Mouse (Mus musculus) testis, adult 2 months (tissue): ENCODE measurements around the gene Atg4c. TPM values are rescaled to one million over a fixed set of nuclear protein-coding genes. Genes with fewer than 3 reads are reported as not detected.

Source experiments
- H3K27ac ChIP-seq: fragments of 200-500 bp; 2 replicates; pipeline ENCODE4 v1.5.1; 2012; ENCODE audit warnings: low read depth, low read length; ENCODE audit not compliant: control insufficient read depth, insufficient read depth
- H3K27me3 ChIP-seq: fragments of 200-500 bp; 2 replicates; pipeline ENCODE4 v1.6.1; 2012; ENCODE audit warnings: mild to moderate bottlenecking, low read length, moderate library complexity; ENCODE audit not compliant: control insufficient read depth, insufficient read depth
- H3K36me3 ChIP-seq: fragments of 200-500 bp; 2 replicates; pipeline ENCODE4 v1.6.1; 2012; ENCODE audit warnings: mild to moderate bottlenecking, low read length; ENCODE audit not compliant: control insufficient read depth, insufficient read depth
- H3K4me1 ChIP-seq: fragments of 200-500 bp; 2 replicates; pipeline ENCODE4 v1.6.1; 2012; ENCODE audit warnings: low read length; ENCODE audit not compliant: control insufficient read depth, insufficient read depth
- H3K4me3 ChIP-seq: fragments of 200-500 bp; 2 replicates; pipeline ENCODE4 v1.5.1; 2012; ENCODE audit warnings: low read depth, mild to moderate bottlenecking, low read length, moderate library complexity, mixed read lengths; ENCODE audit not compliant: control insufficient read depth
- CTCF ChIP-seq: fragments of 200-500 bp; IDR thresholded peaks from 2 replicates; pipeline ENCODE4 v1.5.1; 2012; ENCODE audit warnings: low read depth, mild to moderate bottlenecking, inconsistent platforms, low read length, moderate library complexity; ENCODE audit not compliant: control insufficient read depth, insufficient read depth, insufficient replicate concordance
- POLR2A ChIP-seq: fragments of 200-500 bp; IDR thresholded peaks from 2 replicates; pipeline ENCODE4 v1.6.1; 2012; ENCODE audit warnings: low read depth, mild to moderate bottlenecking, inconsistent platforms, low read length, moderate library complexity; ENCODE audit not compliant: control insufficient read depth
- polyA plus RNA-seq: library from polyadenylated mRNA; depleted of rRNA; stranded (reverse); fragments of >200 nt; gene quantifications from 2 replicates; pipeline ENCODE4 v1.2.3, GENCODE M21; 2012

Gene Atg4c
- polyA plus RNA-seq, 1 experiment = 10.9 TPM

- Histone ChIP-seq H3K4me3 (no peak overlapping the region), H3K36me3 (no peaks in the 10 kb centered on the region), H3K27me3 (no peaks in the 10 kb centered on the region), H3K27ac (no peak overlapping the region), H3K4me1 (no peaks in the 10 kb centered on the region)
- TF ChIP-seq POLR2A = no peak
- no peak for TF ChIP-seq CTCF
Observed at GRCm38 (mm10) chr4:99266843-99267445, 73.2 kb downstream of the Atg4c start.

GRCm38 (mm10) chr4:99272860-99273259 is 79.1 kb downstream of the Atg4c start:
- H3K4me1 ChIP-seq = no peaks in the 10 kb centered on the region
- H3K27me3 ChIP-seq = no peaks in the 10 kb centered on the region
- TF ChIP-seq POLR2A (no peak), CTCF (no peak)
- no peaks in the 10 kb centered on the region for H3K36me3 ChIP-seq
- no peak overlapping the region for H3K27ac ChIP-seq
- no peak overlapping the region for H3K4me3 ChIP-seq

- Histone ChIP-seq H3K27me3 (no peaks in the 10 kb centered on the region), H3K27ac (no peak overlapping the region), H3K4me1 (no peaks in the 10 kb centered on the region), H3K36me3 (no peaks in the 10 kb centered on the region), H3K4me3 (no peak overlapping the region)
- TF ChIP-seq CTCF = no peak
- no peak for TF ChIP-seq POLR2A
Observed at GRCm38 (mm10) chr4:99273466-99273865, 79.7 kb downstream of the Atg4c start.

GRCm38 (mm10) chr4:99273979-99274378 is 80.2 kb downstream of the Atg4c start:
- no peak overlapping the region for H3K27ac ChIP-seq
- no peaks in the 10 kb centered on the region for H3K36me3 ChIP-seq
- TF ChIP-seq CTCF (no peak), POLR2A (no peak)
- no peak overlapping the region for H3K4me3 ChIP-seq
- no peaks in the 10 kb centered on the region for H3K27me3 ChIP-seq
- H3K4me1 ChIP-seq = no peaks in the 10 kb centered on the region

- Histone ChIP-seq H3K36me3 (no peaks in the 10 kb centered on the region), H3K27ac (no peak overlapping the region), H3K4me1 (no peaks in the 10 kb centered on the region), H3K27me3 (no peaks in the 10 kb centered on the region), H3K4me3 (no peak overlapping the region)
- TF ChIP-seq POLR2A (no peak), CTCF (no peak)
Observed at GRCm38 (mm10) chr4:99278876-99279275, 85.1 kb downstream of the Atg4c start.

- H3K27me3 ChIP-seq = no peaks in the 10 kb centered on the region
- H3K36me3 ChIP-seq = no peaks in the 10 kb centered on the region
- H3K27ac ChIP-seq = no peak overlapping the region
- H3K4me1 ChIP-seq = no peaks in the 10 kb centered on the region
- no peak overlapping the region for H3K4me3 ChIP-seq
- TF ChIP-seq POLR2A = no peak
- no peak for TF ChIP-seq CTCF
Observed at GRCm38 (mm10) chr4:99281711-99282110, 88.0 kb downstream of the Atg4c start.

GRCm38 (mm10) chr4:99289286-99289685 is 95.6 kb downstream of the Atg4c start:
- Histone ChIP-seq H3K4me3 (no peak overlapping the region), H3K36me3 (no peaks in the 10 kb centered on the region), H3K27ac (no peak overlapping the region), H3K4me1 (no peaks in the 10 kb centered on the region), H3K27me3 (no peaks in the 10 kb centered on the region)
- TF ChIP-seq POLR2A (no peak), CTCF (no peak)
